Mouse (Mus musculus) lung, postnatal 0 days (tissue): ENCODE data around the gene Sorl1. TPM values are rescaled to one million over a fixed set of nuclear protein-coding genes. Genes with fewer than 3 reads are reported as not detected.

Source experiments
- ATAC-seq: fragments of 200-750 bp; cut with Nextera tagmentation; 2 replicates; pipeline ENCODE4 v1.8.0; 2017; ENCODE audit warnings: moderate library complexity
- DNase-seq: peaks from one replicate; pipeline ENCODE4 v3.0.0-alpha.2; 2016; ENCODE audit warnings: low spot score
- H3K27ac ChIP-seq: fragments of 300-500 bp; sonication (generic); 2 replicates; pipeline ENCODE4 v1.5.1; 2014; ENCODE audit warnings: antibody characterized with exemption, mild to moderate bottlenecking, low read length, mixed read lengths
- H3K27me3 ChIP-seq: fragments of 300-500 bp; sonication (generic); replicated peaks from 2 replicates; pipeline ENCODE4 v1.6.1; 2014; ENCODE audit warnings: low read length, mixed read lengths; ENCODE audit not compliant: insufficient read depth
- H3K36me3 ChIP-seq: fragments of 300-500 bp; sonication (generic); 2 replicates; pipeline ENCODE4 v1.6.1; 2014; ENCODE audit warnings: low read length, mixed read lengths; ENCODE audit not compliant: insufficient read depth
- H3K4me1 ChIP-seq: fragments of 300-500 bp; sonication (generic); 2 replicates; pipeline ENCODE4 v1.6.1; 2014; ENCODE audit warnings: antibody characterized with exemption, low read depth, low read length, mixed read lengths; ENCODE audit not compliant: insufficient read depth
- H3K4me2 ChIP-seq: fragments of 300-500 bp; sonication (generic); replicated peaks from 2 replicates; pipeline ENCODE4 v1.6.1; 2014; ENCODE audit warnings: low read depth, mild to moderate bottlenecking, low read length, moderate library complexity, mixed read lengths
- H3K4me3 ChIP-seq: fragments of 300-500 bp; sonication (generic); 2 replicates; pipeline ENCODE4 v1.5.1; 2014; ENCODE audit warnings: low read depth, low read length
- H3K9ac ChIP-seq: fragments of 300-500 bp; sonication (generic); replicated peaks from 2 replicates; pipeline ENCODE4 v1.6.1; 2014; ENCODE audit warnings: low read depth, mild to moderate bottlenecking
- H3K9me3 ChIP-seq: fragments of 300-500 bp; sonication (generic); 2 replicates; pipeline ENCODE4 v1.6.1; 2016; ENCODE audit warnings: low read length, mixed read lengths
- CTCF ChIP-seq: IDR thresholded peaks from 2 replicates; pipeline ENCODE4 v1.5.1; 2016; ENCODE audit warnings: antibody characterized with exemption, mild to moderate bottlenecking
- EP300 ChIP-seq: IDR thresholded peaks from 2 replicates; pipeline ENCODE4 v1.6.1; 2016; ENCODE audit warnings: antibody characterized with exemption, mild to moderate bottlenecking, control low read depth
- WGBS: fragments of 180-500 bp; shearing (Covaris S2); extraction: QIAGEN DNeasy Blood & Tissue Kit; methylation state at CpG from one replicate; pipeline ENCODE4 v1.1.7; 2014; 5-methylcytosine and 5-hydroxymethylcytosine counted together
- polyA plus RNA-seq: library from polyadenylated mRNA; unstranded; fragments of >200 nt; fragmentation: Nextera tagmentation; extraction: Ambion mirVana; gene quantifications from 2 replicates; pipeline ENCODE4 v1.2.1, GENCODE M21; 2015

Gene Sorl1
- polyA plus RNA-seq, 1 experiment from 2014 or later: 18.4 TPM

- no peaks in the 10 kb centered on the region for H3K27me3 ChIP-seq
- no peak overlapping the region for H3K27ac ChIP-seq
- H3K36me3 ChIP-seq: no peaks in the 10 kb centered on the region
- H3K4me3 ChIP-seq: no peak overlapping the region
- TF ChIP-seq EP300 (no peak), CTCF (no peak)
- no peak for ATAC-seq
- 90% methylated on average over 10 of the region's 10 CpGs for WGBS
- H3K9me3 ChIP-seq: no peaks in the 10 kb centered on the region
- 0 out of 2 replicates have a peak, but pooled peaks cover 9% of the 10 kb centered on the region for H3K4me1 ChIP-seq
- no peak overlapping the region for H3K9ac ChIP-seq
- H3K4me2 ChIP-seq: no peak overlapping the region
- DNase-seq: no peak
These were observed 17.0 kb downstream of the Sorl1 start for GRCm38 (mm10) chr9:42107062-42107461.

GRCm38 (mm10) chr9:42106305-42106704, 17.8 kb downstream of the Sorl1 start:
- no peak for TF ChIP-seq EP300
- TF ChIP-seq CTCF: no peak
- Histone ChIP-seq H3K9me3 (no peaks in the 10 kb centered on the region), H3K27me3 (no peaks in the 10 kb centered on the region), H3K9ac (no peak overlapping the region), H3K36me3 (no peaks in the 10 kb centered on the region), H3K4me1 (0 out of 2 replicates have a peak, but pooled peaks cover 9% of the 10 kb centered on the region), H3K27ac (no peak overlapping the region), H3K4me2 (no peak overlapping the region), H3K4me3 (no peak overlapping the region)
- no peak for ATAC-seq
- no peak for DNase-seq
- 85% methylated on average over 7 of the region's 7 CpGs for WGBS

GRCm38 (mm10) chr9:42103546-42103945, 20.6 kb downstream of the Sorl1 start:
- Histone ChIP-seq H3K4me2 (no peak overlapping the region), H3K9ac (no peak overlapping the region), H3K27me3 (no peaks in the 10 kb centered on the region), H3K4me3 (no peak overlapping the region), H3K4me1 (no peaks in the 10 kb centered on the region), H3K27ac (no peak overlapping the region), H3K36me3 (no peaks in the 10 kb centered on the region), H3K9me3 (no peaks in the 10 kb centered on the region)
- peak; percentile 10 for DNase-seq
- ATAC-seq: no peak
- 46% methylated on average over 7 of the region's 7 CpGs for WGBS
- no peak for TF ChIP-seq CTCF
- TF ChIP-seq EP300: no peak

- no peak overlapping the region for H3K4me2 ChIP-seq
- H3K36me3 ChIP-seq: no peaks in the 10 kb centered on the region
- H3K27ac ChIP-seq: 0 out of 2 replicates have a peak overlapping the region, but pooled peaks have one; percentile 26
These were observed 22.1 kb downstream of the Sorl1 start for GRCm38 (mm10) chr9:42102013-42102412.

GRCm38 (mm10) chr9:42101266-42101665, 22.8 kb downstream of the Sorl1 start:
- no peak overlapping the region for H3K27ac ChIP-seq
- H3K9me3 ChIP-seq: no peaks in the 10 kb centered on the region
- H3K4me1 ChIP-seq: no peaks in the 10 kb centered on the region
- no peak overlapping the region for H3K9ac ChIP-seq
- WGBS: 80% methylated on average over 7 of the region's 7 CpGs
- DNase-seq: no peak
- no peaks in the 10 kb centered on the region for H3K27me3 ChIP-seq
- TF ChIP-seq EP300: no peak
- no peak for TF ChIP-seq CTCF
- H3K4me3 ChIP-seq: no peak overlapping the region
- no peak overlapping the region for H3K4me2 ChIP-seq
- no peaks in the 10 kb centered on the region for H3K36me3 ChIP-seq
- ATAC-seq: no peak

More at GRCm38 (mm10) chr9:42102013-42102412, 22.1 kb downstream of the Sorl1 start:
- no peak overlapping the region for H3K4me3 ChIP-seq
- WGBS: 42% methylated on average over 6 of the region's 6 CpGs
- TF ChIP-seq EP300 (peak; percentile 14; the same call in 1 of the 2 replicates), CTCF (no peak)
- no peak overlapping the region for H3K9ac ChIP-seq
- no peaks in the 10 kb centered on the region for H3K9me3 ChIP-seq
- H3K4me1 ChIP-seq: no peaks in the 10 kb centered on the region
- H3K27me3 ChIP-seq: no peaks in the 10 kb centered on the region
- DNase-seq (peak; percentile 56), ATAC-seq (peak; percentile 36; the same call in 1 of the 2 replicates)

- no peak overlapping the region for H3K9ac ChIP-seq
- no peaks in the 10 kb centered on the region for H3K36me3 ChIP-seq
- no peaks in the 10 kb centered on the region for H3K4me1 ChIP-seq
- H3K4me3 ChIP-seq: no peak overlapping the region
- DNase-seq (no peak), ATAC-seq (no peak)
- H3K4me2 ChIP-seq: no peak overlapping the region
- H3K27ac ChIP-seq: no peak overlapping the region
- TF ChIP-seq CTCF (no peak), EP300 (no peak)
- no peaks in the 10 kb centered on the region for H3K9me3 ChIP-seq
- 71% methylated on average over 9 of the region's 9 CpGs for WGBS
- H3K27me3 ChIP-seq: no peaks in the 10 kb centered on the region
These were observed 23.4 kb downstream of the Sorl1 start for GRCm38 (mm10) chr9:42100618-42101210.
